Mouse (Mus musculus) lung, adult 2 months (tissue): ENCODE data around the gene Cd2. TPM values are rescaled to one million over a fixed set of nuclear protein-coding genes. Genes with fewer than 3 reads are reported as not detected.

Experiments used
- DNase-seq: peaks from one replicate; pipeline ENCODE4 v3.0.0; 2022
- H3K4me1 ChIP-seq: fragments of 200-500 bp; 2 replicates; pipeline ENCODE4 v1.6.1; 2011; ENCODE audit warnings: low read length; ENCODE audit not compliant: control insufficient read depth, insufficient read depth
- H3K4me3 ChIP-seq: fragments of 200-500 bp; replicated peaks from 2 replicates; pipeline ENCODE3; 2011; ENCODE audit warnings: low read depth, mild to moderate bottlenecking, control low read depth, low read length; ENCODE audit errors: extremely low read depth
- CTCF ChIP-seq: fragments of 200-500 bp; IDR thresholded peaks from 2 replicates; pipeline ENCODE4 v1.5.1; 2011; ENCODE audit warnings: mild to moderate bottlenecking, low read length, control low read depth; ENCODE audit not compliant: insufficient read depth
- POLR2A ChIP-seq: fragments of 200-500 bp; IDR thresholded peaks from 2 replicates; pipeline ENCODE4 v1.6.1; 2011; ENCODE audit warnings: low read depth, mild to moderate bottlenecking, control low read depth, low read length, borderline replicate concordance; ENCODE audit errors: extremely low read depth
- WGBS: fragments of 180-500 bp; shearing (Covaris S2); methylation state at CpG from one replicate; pipeline ENCODE4 v1.1.7; 2018; 5-methylcytosine and 5-hydroxymethylcytosine counted together
- polyA plus RNA-seq: library from polyadenylated mRNA; depleted of rRNA; stranded (reverse); fragments of >200 nt; gene quantifications from 2 replicates; pipeline ENCODE4 v1.2.3, GENCODE M21; 2012

Cd2 gene
- polyA plus RNA-seq, 1 experiment: 11.4 TPM

GRCm38 (mm10) chr3:101252141-101252540 is 35.6 kb downstream of the Cd2 start:
- no peak for DNase-seq
- WGBS: 66% methylated on average over 8 of the region's 8 CpGs
- Histone ChIP-seq H3K4me3 (no peak overlapping the region), H3K4me1 (no peaks in the 10 kb centered on the region)
- no peak for TF ChIP-seq CTCF
- TF ChIP-seq POLR2A: no peak

- WGBS: 85% methylated on average over 6 of the region's 6 CpGs
- H3K4me1 ChIP-seq: no peaks in the 10 kb centered on the region
Observed at GRCm38 (mm10) chr3:101249846-101250245, 37.9 kb downstream of the Cd2 start.

GRCm38 (mm10) chr3:101245212-101245611 is 42.5 kb downstream of the Cd2 start:
- no peak for DNase-seq
- Histone ChIP-seq H3K4me1 (no peaks in the 10 kb centered on the region), H3K4me3 (no peak overlapping the region)
- TF ChIP-seq POLR2A (no peak), CTCF (no peak)
- WGBS: 79% methylated on average over 3 of the region's 3 CpGs

More at GRCm38 (mm10) chr3:101249846-101250245, 37.9 kb downstream of the Cd2 start:
- no peak overlapping the region for H3K4me3 ChIP-seq
- DNase-seq: no peak
- no peak for TF ChIP-seq POLR2A

- no peak for DNase-seq
- WGBS: 95% methylated on average over 2 of the region's 2 CpGs
- no peak overlapping the region for H3K4me3 ChIP-seq
- no peaks in the 10 kb centered on the region for H3K4me1 ChIP-seq
- no peak for TF ChIP-seq POLR2A
- no peak for TF ChIP-seq CTCF
Observed at GRCm38 (mm10) chr3:101243002-101243401, 44.7 kb downstream of the Cd2 start.

GRCm38 (mm10) chr3:101241866-101242265 is 45.9 kb downstream of the Cd2 start:
- no peak for DNase-seq
- Histone ChIP-seq H3K4me1 (no peaks in the 10 kb centered on the region), H3K4me3 (no peak overlapping the region)
- WGBS: 70% methylated on average over 3 of the region's 3 CpGs
- TF ChIP-seq POLR2A: no peak
- no peak for TF ChIP-seq CTCF

- no peak for DNase-seq
- TF ChIP-seq CTCF (no peak), POLR2A (no peak)
- Histone ChIP-seq H3K4me3 (no peak overlapping the region), H3K4me1 (no peaks in the 10 kb centered on the region)
- WGBS: 86% methylated on average over 9 of the region's 9 CpGs
Observed at GRCm38 (mm10) chr3:101240859-101241258, 46.9 kb downstream of the Cd2 start.

GRCm38 (mm10) chr3:101239236-101239635 is 48.5 kb downstream of the Cd2 start:
- no peak for DNase-seq
- WGBS: 76% methylated on average over 4 of the region's 4 CpGs
- Histone ChIP-seq H3K4me3 (no peak overlapping the region), H3K4me1 (no peaks in the 10 kb centered on the region)
- no peak for TF ChIP-seq CTCF

- Histone ChIP-seq H3K4me1 (no peaks in the 10 kb centered on the region), H3K4me3 (no peak overlapping the region)
- WGBS: 71% methylated on average over 6 of the region's 6 CpGs
- TF ChIP-seq CTCF (no peak), POLR2A (no peak)
- no peak for DNase-seq
Observed at GRCm38 (mm10) chr3:101238695-101239094, 49.0 kb downstream of the Cd2 start.

- DNase-seq: no peak
- TF ChIP-seq POLR2A (no peak), CTCF (no peak)
- Histone ChIP-seq H3K4me1 (no peaks in the 10 kb centered on the region), H3K4me3 (no peak overlapping the region)
- WGBS: 75% methylated on average over 16 of the region's 16 CpGs
Observed at GRCm38 (mm10) chr3:101236995-101237808, 50.5 kb downstream of the Cd2 start.

GRCm38 (mm10) chr3:101236261-101236660 is 51.5 kb downstream of the Cd2 start:
- no peaks in the 10 kb centered on the region for H3K4me1 ChIP-seq
- no peak for DNase-seq
- H3K4me3 ChIP-seq: peak overlapping the region; percentile 28
- WGBS: 22% methylated on average over 15 of the region's 15 CpGs
- no peak for TF ChIP-seq POLR2A
- TF ChIP-seq CTCF: no peak
